In genomic region chr2:59169572-59170207, GRCm38 (mm10) we compare ENCODE assay signal across 17 mouse cellular contexts. TPM values are rescaled to one million over a fixed set of nuclear protein-coding genes. Genes with fewer than 3 reads are reported as not detected.
A peak's percentile ranks its signal among the peaks of the same experiment; 100 is the strongest.
DNase-seq lines count a peak whose midpoint lies in the region; ATAC-seq and TF ChIP-seq lines count a peak whose summit lies in the region.
"Had no signal": no experiment of that assay in that cellular context is flagged by ENCODE, and none has a peak within 500 bp of the region (broad histone marks: within the 10 kb centered on the region; RNA-seq: fewer than 3 reads in every experiment).

No protein-coding gene starts in this region.

- DNase-seq in lung, embryonic 14.5 days: no peak
- no peak for DNase-seq in lung, postnatal 25 days (ENCODE audit: low spot score)
- DNase-seq in neural tube, embryonic 10.5 days (ENCODE audit: extremely low spot score, low spot score): no peak
- no peak for DNase-seq in thymus, postnatal 0 days (ENCODE audit: low spot score)
- DNase-seq: adrenal gland, postnatal 36 days; cerebellum, adult 8-10 months; gastrocnemius, postnatal 10 days; heart, adult 2 months; thymus, postnatal 36 days had no signal

- 48% methylated on average over 9 of the region's 9 CpGs for WGBS in lung, embryonic 14.5 days
- 39% methylated on average over 9 of the region's 9 CpGs for WGBS in intestine, postnatal 0 days
- WGBS in kidney, embryonic 16.5 days: 32% methylated on average over 9 of the region's 9 CpGs
- 44% methylated on average over 9 of the region's 9 CpGs for WGBS in stomach, embryonic 15.5 days
- 77% methylated on average over 9 of the region's 9 CpGs for WGBS in forebrain, embryonic 12.5 days

- no peaks in the 10 kb centered on the region for H3K27me3 ChIP-seq in lung, embryonic 14.5 days (ENCODE audit: insufficient read depth, low read length)
- H3K27me3 ChIP-seq in intestine, postnatal 0 days (replicated peaks; ENCODE audit: control insufficient read depth, insufficient read depth, low read length): no peaks in the 10 kb centered on the region
- H3K27me3 ChIP-seq in kidney, embryonic 16.5 days (ENCODE audit: insufficient read depth, low read length): no peaks in the 10 kb centered on the region
- H3K27me3 ChIP-seq in stomach, embryonic 15.5 days (replicated peaks): no peaks in the 10 kb centered on the region
- no peaks in the 10 kb centered on the region for H3K27me3 ChIP-seq in forebrain, embryonic 12.5 days
- H3K27me3 ChIP-seq: heart, embryonic 15.5 days; liver, embryonic 15.5 days; midbrain, embryonic 15.5 days had no signal

- H3K36me3 ChIP-seq in lung, embryonic 14.5 days (ENCODE audit: insufficient read depth): no peaks in the 10 kb centered on the region
- no peaks in the 10 kb centered on the region for H3K36me3 ChIP-seq in intestine, postnatal 0 days (ENCODE audit: control insufficient read depth, insufficient read depth)
- no peaks in the 10 kb centered on the region for H3K36me3 ChIP-seq in kidney, embryonic 16.5 days (ENCODE audit: insufficient read depth, low read length)
- no peaks in the 10 kb centered on the region for H3K36me3 ChIP-seq in stomach, embryonic 15.5 days
- no peaks in the 10 kb centered on the region for H3K36me3 ChIP-seq in forebrain, embryonic 12.5 days (replicated peaks)
- H3K36me3 ChIP-seq: heart, embryonic 15.5 days; liver, embryonic 15.5 days; midbrain, embryonic 15.5 days had no signal

- H3K4me2 ChIP-seq in lung, embryonic 14.5 days: peak overlapping the region; percentile 31; the same call in 1 of the 2 replicates
- peak overlapping the region; percentile 21; the same call in 1 of the 2 replicates for H3K4me2 ChIP-seq in intestine, postnatal 0 days (replicated peaks; ENCODE audit: low read depth)
- H3K4me2 ChIP-seq in kidney, embryonic 16.5 days (replicated peaks; ENCODE audit: low read depth, low read length): no peak overlapping the region
- H3K4me2 ChIP-seq in stomach, embryonic 15.5 days: no peak overlapping the region
- no peak overlapping the region for H3K4me2 ChIP-seq in forebrain, embryonic 12.5 days
- H3K4me2 ChIP-seq: heart, embryonic 15.5 days; liver, embryonic 15.5 days; midbrain, embryonic 15.5 days had no signal

- H3K9ac ChIP-seq in lung, embryonic 14.5 days: no peak overlapping the region
- H3K9ac ChIP-seq in intestine, postnatal 0 days (ENCODE audit: low read depth, low read length): no peak overlapping the region
- no peak overlapping the region for H3K9ac ChIP-seq in kidney, embryonic 16.5 days (replicated peaks; ENCODE audit: low read length)
- H3K9ac ChIP-seq in stomach, embryonic 15.5 days: no peak overlapping the region
- no peak overlapping the region for H3K9ac ChIP-seq in forebrain, embryonic 12.5 days
- H3K9ac ChIP-seq: heart, embryonic 15.5 days; liver, embryonic 15.5 days; midbrain, embryonic 15.5 days had no signal

- ATAC-seq in lung, embryonic 14.5 days (ENCODE audit: insufficient read depth): no peak; the same call in 1 of the 2 replicates
- peak; percentile 32; the same call in 1 of the 2 replicates for ATAC-seq in intestine, postnatal 0 days
- ATAC-seq in kidney, embryonic 16.5 days (ENCODE audit: low FRiP score, low TSS enrichment): peak; percentile 72
- ATAC-seq in stomach, embryonic 15.5 days (ENCODE audit: insufficient read depth, low FRiP score, low read depth): no peak
- ATAC-seq in forebrain, embryonic 12.5 days (ENCODE audit: low FRiP score): no peak
- ATAC-seq: midbrain, embryonic 15.5 days had no signal

- no peak overlapping the region for H3K4me3 ChIP-seq in lung, embryonic 14.5 days (ENCODE audit: low read depth, low read length)
- no peak overlapping the region for H3K4me3 ChIP-seq in intestine, postnatal 0 days (ENCODE audit: low read depth, low read length)
- H3K4me3 ChIP-seq in kidney, embryonic 16.5 days (ENCODE audit: low read length): no peak overlapping the region
- no peak overlapping the region for H3K4me3 ChIP-seq in stomach, embryonic 15.5 days (replicated peaks)
- H3K4me3 ChIP-seq in forebrain, embryonic 12.5 days (replicated peaks): no peak overlapping the region
- H3K4me3 ChIP-seq: heart, adult 2 months; heart, embryonic 15.5 days; hindbrain, embryonic 10.5 days; liver, embryonic 15.5 days; midbrain, embryonic 15.5 days had no signal

- H3K9me3 ChIP-seq in lung, embryonic 14.5 days (ENCODE audit: low read depth, low read length): no peaks in the 10 kb centered on the region
- H3K9me3 ChIP-seq in intestine, postnatal 0 days (ENCODE audit: control insufficient read depth): no peaks in the 10 kb centered on the region
- no peaks in the 10 kb centered on the region for H3K9me3 ChIP-seq in kidney, embryonic 16.5 days (ENCODE audit: low read length)
- no peaks in the 10 kb centered on the region for H3K9me3 ChIP-seq in stomach, embryonic 15.5 days
- no peaks in the 10 kb centered on the region for H3K9me3 ChIP-seq in forebrain, embryonic 12.5 days
- H3K9me3 ChIP-seq: heart, embryonic 15.5 days; hindbrain, embryonic 10.5 days; liver, embryonic 15.5 days; midbrain, embryonic 15.5 days had no signal

- TF ChIP-seq CTCF in lung, embryonic 14.5 days (IDR thresholded peaks at IDR 0.05; ENCODE audit: low read depth): no peak
- no peak for TF ChIP-seq CTCF in intestine, postnatal 0 days (IDR thresholded peaks at IDR 0.05; ENCODE audit: low read depth)

- peaks cover 11% of the 10 kb centered on the region for H3K4me1 ChIP-seq in lung, embryonic 14.5 days (ENCODE audit: insufficient read depth)
- peaks cover 15% of the 10 kb centered on the region; the same call in 1 of the 2 replicates for H3K4me1 ChIP-seq in intestine, postnatal 0 days (replicated peaks; ENCODE audit: control insufficient read depth, insufficient read depth, low read length)
- peaks cover 28% of the 10 kb centered on the region for H3K4me1 ChIP-seq in kidney, embryonic 16.5 days (ENCODE audit: insufficient read depth, low read length)
- peaks cover 6% of the 10 kb centered on the region for H3K4me1 ChIP-seq in stomach, embryonic 15.5 days
- H3K4me1 ChIP-seq in forebrain, embryonic 12.5 days: 0 out of 2 replicates have a peak, but pooled peaks cover 5% of the 10 kb centered on the region
- H3K4me1 ChIP-seq: hindbrain, embryonic 10.5 days had no signal

- H3K27ac ChIP-seq in lung, embryonic 14.5 days (ENCODE audit: low read depth): peak overlapping the region; percentile 44
- peak overlapping the region; percentile 29; the same call in 1 of the 2 replicates for H3K27ac ChIP-seq in intestine, postnatal 0 days (ENCODE audit: low read depth, low read length)
- peak overlapping the region; percentile 84 for H3K27ac ChIP-seq in kidney, embryonic 16.5 days (ENCODE audit: low read length)
- H3K27ac ChIP-seq in stomach, embryonic 15.5 days: peak overlapping the region; percentile 44; the same call in 1 of the 2 replicates
- H3K27ac ChIP-seq in forebrain, embryonic 12.5 days: no peak overlapping the region
- H3K27ac ChIP-seq: heart, adult 2 months; heart, embryonic 15.5 days; hindbrain, embryonic 10.5 days; liver, embryonic 15.5 days; midbrain, embryonic 15.5 days had no signal

RNA-seq across cellular contexts. Expression of gene Pkp4, which starts 9.0 kb away (rescaled TPM):
- 32.4 and 34.8 TPM in 2 replicates for polyA plus RNA-seq in lung, embryonic 14.5 days (2014; fragmentation: Nextera tagmentation; extraction: Ambion mirVana)
- 27.7 and 30.5 TPM in 2 replicates for polyA plus RNA-seq in intestine, postnatal 0 days (2015; fragmentation: Nextera tagmentation; extraction: Ambion mirVana)
- 23.5 and 27.6 TPM in 2 replicates for polyA plus RNA-seq in kidney, embryonic 16.5 days (2015; fragmentation: Nextera tagmentation; extraction: Ambion mirVana)
- 27.2 and 30.4 TPM in 2 replicates for polyA plus RNA-seq in stomach, embryonic 15.5 days (2015; fragmentation: Nextera tagmentation; extraction: Ambion mirVana)
- 10.9 and 11.6 TPM in 2 replicates for polyA plus RNA-seq in thymus, postnatal 0 days (2015; fragmentation: Nextera tagmentation; extraction: Ambion mirVana)
- 19.0 and 20.1 TPM in 2 replicates for polyA plus RNA-seq in forebrain, embryonic 12.5 days (2016; fragmentation: Nextera tagmentation; extraction: Ambion mirVana)

RNA-seq across cellular contexts. Expression of gene Ccdc148, which starts 9.2 kb away (rescaled TPM):
- polyA plus RNA-seq in lung, embryonic 14.5 days (2014; fragmentation: Nextera tagmentation; extraction: Ambion mirVana): 0.95 and 1.1 TPM in 2 replicates
- polyA plus RNA-seq in intestine, postnatal 0 days (2015; fragmentation: Nextera tagmentation; extraction: Ambion mirVana): 0.80 and 0.81 TPM in 2 replicates
- polyA plus RNA-seq in kidney, embryonic 16.5 days (2015; fragmentation: Nextera tagmentation; extraction: Ambion mirVana): 1.4 and 1.6 TPM in 2 replicates
- polyA plus RNA-seq in stomach, embryonic 15.5 days (2015; fragmentation: Nextera tagmentation; extraction: Ambion mirVana): 0.89 and 1.3 TPM in 2 replicates
- 0.60 and 0.68 TPM in 2 replicates for polyA plus RNA-seq in thymus, postnatal 0 days (2015; fragmentation: Nextera tagmentation; extraction: Ambion mirVana)
- 2.4 TPM in 2 replicates for polyA plus RNA-seq in forebrain, embryonic 12.5 days (2016; fragmentation: Nextera tagmentation; extraction: Ambion mirVana)

Comparison
In these comparisons a context has a peak if more than half of its experiments do, and no peak if none do; other contexts are left out.
1. ATAC-seq: peak in intestine, postnatal 0 days (single experiment) and kidney, embryonic 16.5 days (single experiment); none in lung, embryonic 14.5 days (single experiment), stomach, embryonic 15.5 days (single experiment) and forebrain, embryonic 12.5 days (single experiment).
2. H3K4me2 ChIP-seq: peak in lung, embryonic 14.5 days (single experiment) and intestine, postnatal 0 days (single experiment); none in kidney, embryonic 16.5 days (single experiment), stomach, embryonic 15.5 days (single experiment) and forebrain, embryonic 12.5 days (single experiment).